Mouse (Mus musculus) CH12F3 (cell line): Measurements from ENCODE around the gene Calr4.

Experiments used
- in situ Hi-C: fragments of 300-500 bp; cut with MboI; formaldehyde crosslinking; loops from 2 replicates; pipeline ENCODE4 v1.14.3; 2020; ENCODE audit warnings: low sequenced_read_pairs

Calr4 gene

GRCm38 (mm10) chr4:109234185-109234584 is at the start of gene Calr4:
TSS of gene Calr4 (plus strand) at chr4:109234485.
- in situ Hi-C loops = no loop called here

DNA sequence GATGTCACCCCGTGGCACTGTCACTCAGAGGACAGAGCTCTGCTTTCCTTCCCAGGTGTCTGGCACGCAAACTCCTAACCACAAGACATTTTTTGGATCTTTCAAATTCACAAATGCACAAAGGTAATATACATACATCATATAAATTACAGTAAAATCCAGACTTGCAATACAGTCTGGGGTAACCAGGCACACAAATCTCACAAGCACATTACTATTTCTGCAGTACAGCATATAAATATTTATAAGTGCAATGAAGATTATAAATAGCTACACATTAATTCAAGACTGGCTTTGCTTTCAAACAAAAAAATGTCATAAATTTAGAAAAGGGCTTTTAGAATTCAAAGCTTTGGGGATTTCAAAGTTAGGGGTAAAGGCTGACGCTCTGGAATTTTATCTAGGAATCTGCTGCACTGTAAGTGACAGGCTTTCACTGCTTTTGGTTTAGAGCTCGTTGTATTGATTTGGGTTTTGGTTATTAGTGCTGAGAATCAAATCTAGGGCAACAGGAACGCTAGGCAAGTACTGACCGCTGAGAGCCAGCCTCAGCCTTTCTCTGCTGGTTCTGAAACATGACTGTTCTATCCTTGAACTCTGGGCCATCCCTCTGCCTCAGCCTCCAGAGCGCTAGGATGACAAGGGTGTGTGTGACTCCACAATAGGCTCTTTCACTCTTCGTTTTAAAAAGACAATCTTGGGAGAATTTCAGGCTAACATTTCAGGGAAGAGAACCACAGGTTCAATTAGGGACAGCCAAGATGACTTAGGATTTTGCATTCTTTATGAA is 48.5 kb upstream of the Calr4 start:
- in situ Hi-C loops = no loop called here

- in situ Hi-C loops = no loop called here
Measured at GRCm38 (mm10) chr4:109191598-109191997, 42.7 kb upstream of the Calr4 start.

- in situ Hi-C loops = no loop called here
Measured at GRCm38 (mm10) chr4:109193886-109194285, 40.4 kb upstream of the Calr4 start.

DNA sequence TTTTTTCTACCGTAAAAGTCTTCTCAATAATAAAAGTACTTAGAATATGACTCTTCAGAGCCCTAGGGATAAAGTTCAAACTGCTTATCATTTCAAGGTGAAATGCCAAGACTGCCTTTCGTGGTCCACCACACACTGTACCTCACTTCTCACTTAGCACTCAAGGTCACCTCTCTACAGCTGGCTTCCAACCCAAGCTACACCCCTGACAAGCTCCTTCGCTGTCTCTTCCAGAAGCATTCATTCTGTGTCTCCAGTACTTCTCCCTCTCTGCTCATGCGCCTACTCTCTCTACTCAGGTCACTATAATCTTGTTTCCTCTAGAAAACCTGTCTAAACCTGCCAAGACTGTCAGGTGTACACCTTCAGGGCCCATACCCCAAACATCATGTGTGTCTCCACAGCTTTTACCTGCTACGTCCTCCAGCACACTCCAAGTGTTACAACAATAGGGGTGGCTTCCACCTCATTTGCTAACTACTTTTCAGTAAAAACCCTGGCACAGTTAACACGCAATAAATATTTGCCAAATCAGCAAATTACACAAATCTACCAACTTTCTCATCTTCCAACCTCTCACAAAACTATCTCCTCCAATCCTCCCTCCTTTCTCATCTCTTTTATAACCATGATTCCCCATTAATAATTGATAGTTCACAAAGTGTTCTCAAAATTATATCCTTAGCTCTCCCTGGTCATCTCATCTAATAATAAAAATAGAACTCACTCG is 38.2 kb upstream of the Calr4 start:
- in situ Hi-C loops = no loop called here

- in situ Hi-C loops = no loop called here
Measured at GRCm38 (mm10) chr4:109199069-109199468, 35.2 kb upstream of the Calr4 start.

GRCm38 (mm10) chr4:109201582-109202424 is 32.5 kb upstream of the Calr4 start, which contains the start of gene Osbpl9:
TSS of gene Osbpl9 (minus strand) at chr4:109202272.
- in situ Hi-C loops = no loop called here

DNA sequence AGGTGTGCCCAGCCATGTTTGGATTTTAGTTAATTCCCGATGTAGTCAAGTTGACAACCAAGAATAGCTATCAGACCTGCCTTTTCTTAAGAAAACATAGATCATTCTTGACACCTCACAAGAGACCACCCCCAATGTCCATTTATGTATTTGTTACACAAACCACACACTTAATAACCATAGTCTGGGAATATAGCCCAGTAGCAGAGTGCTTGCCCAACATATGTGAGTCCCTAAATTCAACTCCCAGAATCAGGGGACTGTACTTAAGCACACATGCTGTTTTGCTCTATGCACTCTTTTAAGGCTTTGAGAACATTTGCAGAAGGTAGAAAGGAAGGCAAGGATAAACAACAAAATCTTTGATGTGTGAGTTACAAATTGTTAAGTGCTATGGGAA is 30.4 kb upstream of the Calr4 start:
- in situ Hi-C loops = no loop called here

GRCm38 (mm10) chr4:109204416-109204815 is 29.9 kb upstream of the Calr4 start:
- in situ Hi-C loops = no loop called here

GRCm38 (mm10) chr4:109207524-109207923 is 26.8 kb upstream of the Calr4 start:
- in situ Hi-C loops = no loop called here

DNA sequence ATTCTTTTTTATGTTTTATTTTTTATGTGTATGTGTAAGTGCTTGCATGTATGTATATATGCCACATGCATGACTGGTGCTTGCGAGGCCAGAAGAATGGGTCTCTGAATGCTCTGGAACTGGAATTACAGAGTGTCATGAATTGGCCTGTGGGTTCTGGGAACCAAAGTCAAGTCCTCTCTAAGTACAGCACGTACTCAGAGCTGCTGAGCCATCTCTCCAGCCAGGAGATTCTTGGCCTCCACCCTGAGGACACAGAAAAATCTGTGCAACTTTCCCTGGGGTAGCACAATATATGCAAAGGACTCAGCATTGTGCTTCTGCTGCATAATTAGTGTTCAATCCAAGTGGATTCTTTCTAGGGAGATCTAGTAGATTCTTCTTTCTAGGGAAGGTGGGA is 24.0 kb upstream of the Calr4 start:
- in situ Hi-C loops = no loop called here

- in situ Hi-C loops = no loop called here
Measured at GRCm38 (mm10) chr4:109210881-109211280, 23.4 kb upstream of the Calr4 start.

DNA sequence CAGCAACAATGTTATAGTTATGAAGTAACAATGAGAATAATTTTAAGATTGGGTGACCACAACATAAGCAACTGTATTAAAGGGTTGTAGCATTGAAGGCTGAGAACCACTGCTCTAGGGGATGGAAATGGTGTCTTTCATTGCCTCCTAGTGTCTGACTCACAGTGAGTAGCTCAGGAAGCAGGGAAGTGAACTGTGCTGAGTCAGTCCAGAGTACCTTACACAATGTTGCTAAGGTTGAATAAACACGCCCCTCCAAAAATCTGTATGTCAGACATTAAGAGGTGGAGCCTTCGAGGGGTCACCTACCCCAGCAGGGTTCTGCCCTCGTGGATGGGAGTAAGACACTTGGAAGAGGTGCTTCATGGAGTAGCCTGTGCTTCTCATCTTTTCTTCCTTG is 20.3 kb upstream of the Calr4 start:
- in situ Hi-C loops = no loop called here

GRCm38 (mm10) chr4:109218008-109218407 is 16.3 kb upstream of the Calr4 start:
- in situ Hi-C loops = no loop called here

DNA sequence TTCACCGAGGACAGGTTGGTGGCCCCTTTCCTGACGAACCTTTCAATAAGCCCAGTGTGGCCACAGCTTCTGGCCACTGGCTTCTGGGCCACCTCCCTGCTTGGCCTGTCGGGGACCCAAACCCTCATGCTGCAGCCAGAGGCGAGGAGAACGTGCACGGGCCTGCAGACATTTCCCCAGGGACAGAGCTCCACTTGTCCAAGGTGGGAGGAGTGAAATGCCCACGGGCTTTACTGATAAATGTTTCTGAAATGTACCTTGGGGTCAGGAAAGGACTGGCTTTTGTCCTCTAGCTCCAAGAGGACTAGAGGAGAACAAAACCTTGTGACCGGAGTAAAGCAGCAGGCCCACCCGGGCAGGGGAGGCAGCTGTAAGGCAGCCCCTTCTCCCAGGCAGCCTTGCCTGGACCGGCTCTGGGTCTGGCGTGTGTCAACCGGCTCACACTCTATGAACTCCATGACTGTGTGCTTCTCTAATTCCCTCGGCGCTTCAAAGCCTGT is 13.8 kb upstream of the Calr4 start:
- in situ Hi-C loops = no loop called here

DNA sequence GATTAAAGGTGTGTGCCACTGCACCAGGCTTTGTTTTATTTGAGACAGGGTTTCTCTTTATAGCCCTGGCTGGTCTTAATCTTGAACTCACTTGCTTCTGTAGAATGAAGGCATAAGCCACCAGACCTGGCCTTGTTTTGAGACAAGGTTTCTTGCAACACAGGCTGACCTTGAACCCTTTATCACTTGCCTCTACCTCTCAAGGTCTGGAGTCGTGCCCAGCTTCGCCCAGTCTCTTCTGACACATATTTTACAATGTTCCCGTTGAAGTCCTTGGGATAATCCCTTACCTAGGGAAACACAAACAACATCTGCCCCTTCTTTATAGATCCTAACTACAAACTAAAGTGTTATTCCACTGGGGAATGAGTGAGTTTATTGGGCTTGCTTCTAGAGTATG is 12.3 kb upstream of the Calr4 start:
- in situ Hi-C loops = no loop called here

DNA sequence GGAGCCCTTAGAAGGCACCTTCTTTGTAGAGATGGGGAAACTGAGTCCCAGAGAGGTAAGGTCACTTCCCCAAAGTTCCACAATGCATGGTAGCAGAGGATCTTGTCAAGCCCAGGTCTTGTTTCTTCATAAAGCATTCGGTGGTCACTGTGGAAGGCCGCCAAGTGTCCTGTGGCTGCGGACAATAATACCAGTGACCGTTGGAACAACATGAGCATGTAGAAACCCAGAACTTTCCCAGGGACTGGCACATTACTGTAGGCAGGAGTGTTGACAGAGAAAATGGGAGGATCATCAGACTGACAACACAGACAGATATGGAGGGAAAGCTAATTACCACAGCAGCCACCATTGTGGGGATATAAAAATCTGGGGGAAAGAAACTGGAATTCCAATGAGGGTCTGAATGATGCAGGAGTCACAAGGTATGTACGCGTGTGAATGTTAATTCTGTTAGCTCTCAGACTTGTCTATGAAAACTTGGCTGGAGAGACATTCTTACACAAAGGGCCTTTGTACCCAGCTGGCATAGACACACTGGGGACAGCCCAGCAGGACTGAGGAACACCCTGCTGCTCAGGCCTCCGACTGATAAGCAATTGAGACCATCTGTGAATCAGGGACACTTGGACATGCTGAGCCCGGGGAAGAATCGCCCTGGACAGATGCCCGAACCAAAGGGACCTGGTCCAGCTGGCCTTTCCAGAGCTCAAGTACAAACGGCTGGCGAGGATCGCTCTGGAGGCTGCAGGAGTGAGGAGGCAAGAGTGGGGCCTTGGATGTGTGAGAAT is 9.3 kb upstream of the Calr4 start:
- in situ Hi-C loops = no loop called here

DNA sequence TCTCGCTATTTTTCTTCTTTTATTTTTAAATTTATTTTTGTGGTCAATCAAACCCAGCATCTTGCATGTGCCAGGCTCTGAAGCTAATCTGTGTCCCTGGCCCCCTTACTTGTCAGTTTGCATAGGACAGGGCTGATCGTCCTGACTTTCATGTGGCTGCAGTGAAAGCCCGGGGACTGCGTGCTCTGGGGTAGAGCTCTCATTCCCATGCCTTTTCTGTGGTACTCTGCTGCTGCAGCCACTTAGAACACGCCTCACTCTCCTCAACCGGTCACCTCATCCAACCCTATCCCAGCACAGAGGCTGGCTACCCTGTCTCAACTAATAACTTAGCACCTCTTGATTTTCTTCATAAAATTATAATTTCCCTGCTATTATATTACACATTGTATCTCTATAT is 8.7 kb upstream of the Calr4 start:
- in situ Hi-C loops = no loop called here

DNA sequence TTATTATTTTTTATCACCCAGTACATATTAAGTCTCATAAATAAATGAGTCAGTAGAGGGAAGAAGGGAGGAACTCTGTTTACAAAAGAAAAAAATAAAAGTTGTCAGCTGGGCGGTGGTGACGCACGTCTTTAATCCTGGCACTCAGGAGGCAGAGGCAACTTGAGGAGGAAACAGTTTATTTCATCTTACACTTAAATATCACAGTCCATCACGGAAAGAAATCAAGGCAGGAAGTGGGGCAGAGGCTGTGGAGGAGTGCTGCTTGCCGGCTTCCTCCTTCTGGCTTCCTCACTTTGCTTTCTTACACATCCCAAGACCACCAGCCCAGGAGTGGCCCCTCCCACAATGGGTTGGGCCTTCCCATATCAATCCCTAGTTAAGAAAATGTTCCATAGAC is 8.2 kb upstream of the Calr4 start:
- in situ Hi-C loops = no loop called here

DNA sequence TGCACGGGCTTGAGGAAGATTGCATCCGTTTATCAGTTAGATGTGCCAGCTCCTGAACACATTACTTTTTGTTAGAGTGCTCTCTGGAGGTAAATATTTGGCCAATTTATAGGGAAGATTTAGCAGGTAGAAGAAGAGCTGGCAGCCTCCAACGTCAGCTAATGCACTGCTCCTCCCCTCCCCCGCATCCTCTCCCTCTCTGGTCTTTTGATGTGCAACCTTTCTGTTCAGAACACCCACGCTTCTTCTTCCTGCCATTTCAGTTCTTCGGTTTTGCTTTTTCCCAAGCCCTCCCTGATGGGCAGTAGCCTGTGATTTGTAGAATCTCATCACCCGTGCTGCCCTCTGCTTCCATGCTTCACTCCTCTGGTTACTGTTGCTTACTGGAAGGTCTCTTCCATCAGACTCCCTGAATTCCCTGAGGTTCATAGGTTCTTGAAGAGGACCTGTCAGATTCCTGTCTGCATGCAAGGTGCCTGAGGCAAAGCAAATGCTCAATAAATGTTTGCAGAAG is 4.5 kb upstream of the Calr4 start:
- in situ Hi-C loops = no loop called here
